Mouse (Mus musculus) cerebellum, postnatal 10 days (tissue): ENCODE results near the gene Lipa.
A peak's percentile ranks its signal among the peaks of the same experiment; 100 is the strongest.

Experiments
- DNase-seq, 2 experiments: peaks; one replicate each; pipeline ENCODE4 v3.0.0; 2021; ENCODE audit warnings: mixed read lengths in 2 of 2

Gene Lipa

DNA sequence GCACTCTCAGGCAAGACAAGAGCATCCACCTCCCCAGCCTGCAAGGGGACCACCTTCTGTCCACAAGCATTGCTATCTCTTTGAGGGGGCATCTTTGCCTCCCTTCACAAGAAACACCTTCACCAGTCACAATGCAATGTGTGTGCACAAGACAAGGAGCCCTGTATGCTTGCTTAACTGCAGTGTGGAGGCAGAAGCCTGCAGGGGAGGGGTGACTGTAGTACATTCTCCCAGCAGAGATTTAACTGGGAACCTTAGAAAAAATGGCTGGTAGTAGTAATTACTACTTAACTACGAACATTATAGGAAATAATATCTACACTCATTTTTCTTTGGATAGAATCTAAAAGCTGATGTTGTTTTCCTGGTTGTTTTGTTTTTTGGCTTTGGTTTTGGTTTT is 5.3 kb downstream of the Lipa start:
- no peak for DNase-seq

DNA sequence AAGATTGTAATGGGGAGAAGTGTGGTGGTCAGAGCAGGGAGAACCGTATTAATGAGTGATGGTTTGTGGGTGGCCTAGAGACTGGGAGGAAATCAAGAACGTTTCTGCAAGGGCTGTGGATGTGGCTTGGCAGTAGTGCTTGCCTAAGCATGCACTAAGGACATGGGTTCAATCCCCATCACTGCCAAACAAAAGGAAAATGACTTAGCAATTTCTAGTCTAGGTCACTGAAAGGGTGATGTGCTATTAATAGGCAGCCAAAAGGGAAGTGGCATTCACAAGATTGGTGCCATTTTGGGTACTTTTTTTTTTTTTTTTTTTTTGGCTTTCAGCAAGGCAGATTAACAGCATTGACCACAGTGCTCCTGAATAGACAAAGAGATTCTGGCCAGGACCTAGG is 5.9 kb downstream of the Lipa start:
- no peak for DNase-seq

DNA sequence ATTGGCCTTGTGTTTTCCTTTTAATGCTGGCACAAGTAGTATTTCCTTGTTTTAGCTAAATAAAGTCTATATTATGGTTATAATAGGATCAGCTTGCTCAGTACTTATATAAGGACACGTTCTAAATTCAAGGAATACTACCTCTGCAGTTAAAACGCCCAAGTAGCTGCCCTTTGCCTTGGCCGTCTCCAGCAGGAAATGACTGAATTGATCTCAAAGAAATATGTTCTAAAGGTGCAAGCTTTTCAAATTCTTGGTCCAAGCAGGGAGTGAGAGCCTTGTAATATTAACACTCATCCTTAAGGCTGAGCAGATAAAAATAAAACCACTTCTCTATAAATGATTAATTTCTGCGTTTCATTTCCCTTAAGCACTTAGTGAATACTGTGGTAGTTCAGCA is 7.2 kb downstream of the Lipa start:
- DNase-seq: no peak

DNA sequence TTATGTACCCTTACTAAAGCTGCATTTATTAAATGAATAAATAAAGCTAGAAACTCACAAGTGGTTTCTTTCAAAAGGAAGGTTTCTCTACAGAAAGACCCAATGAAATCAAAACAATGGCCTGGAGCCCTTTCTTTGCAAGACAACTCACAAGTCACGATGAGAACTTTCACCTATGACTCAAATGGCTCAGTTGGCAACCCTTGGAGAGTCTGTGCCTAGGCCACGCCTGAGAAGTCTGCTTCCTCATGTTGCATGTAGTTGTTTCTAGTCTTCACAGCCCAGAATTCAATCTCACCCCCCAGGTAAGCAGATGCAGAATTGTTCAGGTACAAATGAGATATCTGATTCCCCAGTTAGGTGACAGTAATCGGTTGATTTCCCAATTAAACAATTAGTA is 7.6 kb downstream of the Lipa start:
- DNase-seq: no peak

DNA sequence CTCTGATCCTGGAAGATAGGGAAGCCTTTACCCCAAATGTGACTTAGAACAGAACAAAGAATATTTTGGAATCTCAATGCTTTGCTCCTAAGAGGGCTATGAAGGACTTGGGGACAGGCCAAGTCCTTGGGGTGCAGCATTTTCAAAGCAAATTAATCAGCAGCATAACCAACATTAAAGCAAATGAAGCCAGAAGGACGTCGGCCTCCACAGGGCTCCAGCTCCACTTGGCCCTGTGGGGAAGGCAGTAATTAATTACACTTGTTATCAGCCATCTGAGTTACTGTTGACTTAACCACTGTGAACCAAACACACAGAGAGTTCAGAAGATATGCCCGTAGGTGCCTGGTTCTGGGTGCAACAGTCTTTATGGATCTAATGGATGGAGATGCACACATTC is 8.5 kb downstream of the Lipa start:
- DNase-seq: peak in 1 of 2 experiments; percentile 12

DNA sequence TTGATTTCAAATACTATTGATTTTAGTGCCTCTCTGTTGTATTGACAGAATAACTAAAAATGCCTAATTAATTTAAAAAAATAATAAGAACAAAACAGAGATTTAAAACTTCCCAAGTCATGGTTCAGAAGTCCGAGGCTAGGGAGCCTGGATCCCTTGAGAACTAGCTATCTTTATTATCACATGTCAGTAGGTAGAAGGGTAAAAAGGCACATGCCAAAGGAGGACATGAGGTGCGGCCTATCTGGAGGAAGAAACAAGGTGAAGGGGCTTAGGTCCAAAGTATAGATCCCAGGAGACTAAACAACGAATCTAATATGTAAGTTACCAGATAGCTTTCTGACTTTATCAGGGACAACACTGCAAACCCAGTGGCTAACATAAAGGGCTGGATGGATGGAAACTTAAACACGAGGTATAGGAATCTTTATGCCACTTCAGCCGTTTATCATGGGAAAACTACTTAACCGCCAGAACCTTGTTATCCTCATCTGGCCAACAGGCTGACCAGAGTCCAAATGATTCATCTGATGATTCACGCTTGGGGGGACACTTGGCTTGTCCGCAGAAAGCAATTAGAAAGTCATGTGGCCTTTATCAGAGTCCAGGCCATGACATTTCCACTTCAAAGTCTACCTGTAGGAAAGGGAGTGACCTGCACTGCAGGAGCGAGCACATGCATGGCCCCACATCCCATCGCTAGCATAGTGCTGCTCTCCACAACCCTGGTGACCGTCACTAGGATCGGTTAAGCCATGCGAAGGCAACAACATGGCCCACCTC is 9.3 kb downstream of the Lipa start:
- DNase-seq: peak; percentile 63 to 65

DNA sequence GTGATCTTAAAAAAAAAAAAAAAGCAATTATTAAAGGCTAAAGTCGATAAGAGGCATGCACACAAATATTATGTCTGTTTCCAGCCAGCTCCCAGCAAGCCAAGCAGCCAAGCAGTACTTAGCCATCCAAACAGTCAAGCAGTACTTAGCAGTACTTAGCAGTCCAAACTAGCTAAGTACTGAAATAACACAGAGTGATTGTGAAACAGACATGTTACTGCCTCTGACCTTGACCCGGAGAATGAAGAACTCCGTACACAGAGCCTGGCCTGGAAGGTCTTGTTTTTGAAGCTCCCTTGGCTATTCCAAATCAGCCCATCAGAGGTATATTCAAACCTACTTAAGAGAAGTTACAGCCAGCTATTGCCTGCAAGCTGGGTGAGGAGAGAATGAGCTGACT is 10.1 kb downstream of the Lipa start:
- no peak for DNase-seq

DNA sequence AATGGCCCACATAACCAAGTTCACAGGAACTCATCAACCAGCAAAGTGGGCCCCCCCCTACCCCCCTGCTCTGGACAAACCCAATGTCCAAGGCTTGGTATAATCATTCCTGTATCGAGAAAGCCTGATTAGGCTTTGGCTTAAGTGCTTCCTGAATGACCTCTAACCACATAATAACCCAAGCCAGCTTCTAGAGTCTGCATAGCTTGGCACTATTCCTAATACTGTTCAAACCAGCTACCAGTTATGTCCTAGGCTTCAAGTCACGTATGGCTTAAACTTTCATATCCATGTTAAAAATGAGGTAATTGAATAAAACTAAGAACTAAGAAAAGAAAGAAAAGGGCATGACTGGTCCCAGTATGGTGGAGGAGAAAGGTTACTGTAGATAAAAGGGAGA is 10.9 kb downstream of the Lipa start:
- no peak for DNase-seq

DNA sequence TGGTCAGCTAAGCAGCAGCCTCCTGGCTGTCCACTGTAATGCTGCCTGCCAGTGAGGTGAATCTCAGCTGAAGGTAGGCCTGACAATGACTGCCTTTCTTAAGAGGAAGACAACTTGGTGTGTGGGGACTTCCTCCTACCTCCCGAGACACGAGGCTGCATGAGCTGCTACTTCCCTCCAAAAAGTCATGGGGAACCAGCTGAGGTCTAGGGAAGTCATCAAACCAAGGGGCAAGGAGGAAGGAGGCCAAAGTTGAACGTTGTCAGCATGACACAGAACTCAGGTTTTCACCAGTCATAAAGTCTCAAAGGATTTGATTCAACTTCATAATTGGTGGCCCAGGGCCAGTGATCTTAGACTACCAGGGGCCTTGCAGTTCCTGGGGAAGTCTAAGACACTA is 11.6 kb downstream of the Lipa start:
- no peak for DNase-seq

DNA sequence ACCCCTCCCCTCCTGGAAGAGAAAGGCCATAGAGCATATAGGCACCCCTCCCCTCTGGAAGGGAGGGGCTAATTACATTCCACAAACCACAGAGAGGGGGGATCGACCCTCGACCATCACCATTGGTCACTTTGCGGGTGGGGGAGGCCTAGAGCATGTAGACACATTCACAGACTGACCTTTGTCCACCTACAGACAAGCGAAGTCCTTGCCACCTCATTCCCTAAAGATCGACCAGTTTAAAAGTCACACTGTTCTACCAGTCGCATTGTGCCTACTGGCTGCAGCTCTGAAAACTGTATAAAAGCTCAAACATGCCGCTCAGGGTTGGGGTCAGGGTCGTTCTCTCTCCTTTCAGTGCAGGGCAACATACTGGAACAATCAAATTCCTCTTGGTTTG is 15.7 kb downstream of the Lipa start:
- DNase-seq: no peak

DNA sequence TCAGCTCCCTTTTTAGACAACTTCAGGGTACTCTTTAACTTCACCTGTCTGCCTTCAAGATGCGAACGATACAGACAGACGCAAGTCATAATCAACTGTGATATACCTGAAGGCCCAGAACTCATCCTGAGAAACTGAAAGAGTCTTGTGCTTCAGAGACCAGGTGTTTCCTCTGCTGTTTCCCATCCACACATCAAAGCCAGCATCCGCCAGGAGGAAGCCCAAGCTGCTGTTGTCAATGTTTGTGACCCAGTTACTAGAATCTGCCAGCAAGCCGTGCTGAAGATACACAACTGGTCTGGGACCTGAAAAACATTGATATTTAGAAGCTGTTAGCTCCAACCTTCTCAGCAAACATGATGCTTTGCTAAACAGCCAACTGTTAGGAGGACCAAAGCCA is 16.6 kb downstream of the Lipa start:
- DNase-seq: no peak

DNA sequence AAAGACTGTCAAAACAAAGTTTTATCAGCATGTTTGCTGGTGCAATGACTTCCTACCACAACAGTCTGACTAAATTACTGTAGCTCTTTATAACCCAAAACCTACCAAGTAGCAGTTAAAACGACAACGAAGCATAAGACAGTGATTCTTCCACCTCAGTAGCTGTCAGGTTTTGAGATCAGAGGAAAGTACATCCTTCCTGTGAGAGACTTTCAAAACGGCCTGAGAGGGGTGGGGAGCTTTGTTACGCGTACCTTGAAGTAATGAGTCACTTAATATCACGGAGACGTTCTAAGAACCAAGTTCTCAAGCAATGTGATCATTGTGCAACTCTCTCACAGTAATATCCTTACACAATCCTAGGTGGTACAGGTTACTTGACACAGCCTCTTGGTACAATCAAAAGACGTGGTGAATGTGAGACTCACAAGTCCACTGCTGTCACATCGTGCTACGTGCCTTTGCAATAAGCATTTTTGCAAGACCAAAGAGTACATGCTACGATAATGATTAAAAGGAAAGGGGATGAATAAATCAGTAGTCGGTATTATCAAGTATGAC is 22.0 kb downstream of the Lipa start:
- DNase-seq: no peak

DNA sequence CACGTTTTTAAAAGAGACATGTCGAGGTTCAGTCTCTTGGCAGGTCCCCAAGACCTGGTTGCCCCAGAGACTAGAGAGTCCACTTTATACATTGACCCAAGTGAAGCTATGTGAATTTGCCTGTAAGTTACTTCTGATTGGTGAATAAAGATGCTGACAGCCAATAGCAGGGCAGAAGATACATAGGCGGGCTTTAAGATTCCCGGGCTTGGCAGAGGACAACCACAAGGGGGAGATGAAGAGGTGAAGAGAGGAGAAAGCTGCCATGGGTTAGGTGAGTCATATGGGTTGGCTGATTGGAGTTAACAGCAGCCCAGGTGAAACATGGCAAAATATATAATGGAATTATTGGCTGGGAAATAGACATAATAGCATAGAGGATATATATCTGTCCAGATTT is 26.5 kb downstream of the Lipa start:
- peak; percentile 73 to 81 for DNase-seq

DNA sequence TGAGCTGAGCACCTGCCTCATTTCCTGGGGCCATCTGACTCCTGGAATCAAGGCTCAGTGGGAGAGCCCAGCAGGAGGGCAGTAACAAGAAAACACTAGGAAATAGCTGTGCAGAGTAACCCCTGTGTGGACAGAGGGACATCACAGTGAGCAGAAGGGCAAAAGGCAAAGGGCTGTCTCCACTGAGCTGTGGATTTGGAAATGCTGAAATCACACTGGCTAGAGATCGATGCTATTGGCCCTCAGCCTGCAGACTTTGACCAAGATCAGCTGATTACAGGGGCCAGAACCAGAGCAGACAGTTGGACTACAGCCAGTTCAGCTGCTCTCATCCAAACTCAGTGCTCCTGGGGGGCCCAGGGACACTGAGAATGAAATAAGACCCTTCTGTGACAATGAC is 30.9 kb downstream of the Lipa start:
- DNase-seq: peak in 1 of 2 experiments; percentile 36

DNA sequence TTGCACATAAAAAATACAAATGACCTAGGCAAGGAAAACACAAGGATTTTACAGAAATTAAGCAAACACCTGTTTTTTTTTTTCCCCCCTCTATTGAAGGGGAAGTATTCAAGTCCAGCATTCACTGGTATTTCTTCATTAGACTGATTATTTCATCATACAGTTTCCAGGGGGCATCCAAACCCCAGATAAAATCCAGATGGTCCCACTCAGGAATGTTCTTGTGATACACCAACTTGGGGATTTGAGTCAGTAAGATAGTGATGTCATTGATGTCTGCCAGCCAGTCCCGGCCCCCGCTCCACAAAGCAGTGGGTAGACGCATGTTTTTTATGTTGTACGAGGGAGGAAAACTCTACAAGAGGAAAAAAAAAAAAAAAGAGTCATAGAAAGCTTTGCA is 33.4 kb downstream of the Lipa start:
- no peak for DNase-seq

DNA sequence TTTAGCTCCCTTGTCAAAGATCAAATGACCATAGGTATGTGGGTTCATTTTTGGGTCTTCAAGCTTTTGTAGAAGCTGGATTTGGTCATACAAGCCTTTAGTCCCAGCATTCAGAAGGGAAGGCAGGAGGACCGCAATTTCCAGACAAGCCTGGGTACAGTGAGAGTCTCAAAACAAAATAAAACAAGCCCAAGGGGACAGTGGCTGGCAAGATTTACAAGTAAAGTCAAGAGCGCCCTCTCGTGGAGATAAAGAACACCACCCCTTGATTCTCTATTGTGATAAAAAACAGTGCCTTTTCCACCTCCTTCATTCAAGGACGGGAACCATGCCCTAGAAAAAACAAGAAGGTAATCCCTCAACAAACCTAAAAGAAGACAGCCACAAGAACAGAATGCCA is 43.7 kb downstream of the Lipa start:
- DNase-seq: peak; percentile 68 to 78

DNA sequence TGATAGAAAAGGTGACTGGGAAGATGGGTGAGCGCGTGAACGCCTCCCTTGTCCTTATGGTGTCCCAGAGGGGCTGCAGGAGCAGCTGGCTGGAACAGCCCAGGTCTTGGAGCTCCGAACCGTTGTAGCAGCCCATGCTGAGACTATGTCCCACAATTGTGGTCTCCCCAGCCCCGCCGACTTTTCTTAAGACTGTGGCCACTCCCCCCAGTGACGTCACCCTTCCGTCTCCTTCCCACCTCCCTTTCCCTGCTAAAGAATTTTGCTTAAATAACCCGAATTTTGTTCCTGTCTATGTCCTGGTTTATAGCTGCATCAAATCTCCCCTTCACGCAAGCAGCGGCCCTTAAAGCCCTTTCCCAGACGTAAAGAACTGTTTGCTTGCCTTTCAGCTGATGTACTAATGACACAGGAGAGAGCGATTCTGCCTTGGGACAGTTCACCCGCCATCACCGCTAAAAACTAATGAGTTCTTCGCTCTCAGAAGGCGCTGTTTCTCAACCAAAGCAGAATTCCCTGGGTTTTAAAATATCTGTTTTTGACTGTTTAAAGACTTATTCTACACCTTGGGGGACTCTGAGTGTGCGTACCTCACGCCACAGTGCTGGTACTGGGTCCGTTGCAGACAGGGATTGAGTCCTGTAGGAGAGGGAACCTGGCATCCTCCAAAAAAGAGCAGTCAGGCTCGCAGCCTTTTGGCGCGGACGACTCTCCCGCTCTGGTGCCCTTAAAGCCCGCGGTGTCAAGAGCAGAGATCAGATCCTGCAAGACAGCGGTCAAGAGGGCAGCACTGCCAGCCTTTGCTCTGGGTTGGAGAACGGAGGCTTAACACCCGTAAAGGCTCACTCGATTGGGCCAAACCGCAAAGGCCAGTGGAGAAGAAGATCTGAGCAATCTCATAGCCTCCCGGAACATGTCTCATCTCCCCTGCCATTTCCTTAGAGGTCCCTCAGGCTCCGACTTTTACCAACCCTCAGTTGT is 52.0 kb downstream of the Lipa start, which contains the start of gene Ch25h:
Ch25h (minus strand) TSS at position 174 of the 981 bp plus-strand sequence.
- DNase-seq: peak; percentile 63 to 66

DNA sequence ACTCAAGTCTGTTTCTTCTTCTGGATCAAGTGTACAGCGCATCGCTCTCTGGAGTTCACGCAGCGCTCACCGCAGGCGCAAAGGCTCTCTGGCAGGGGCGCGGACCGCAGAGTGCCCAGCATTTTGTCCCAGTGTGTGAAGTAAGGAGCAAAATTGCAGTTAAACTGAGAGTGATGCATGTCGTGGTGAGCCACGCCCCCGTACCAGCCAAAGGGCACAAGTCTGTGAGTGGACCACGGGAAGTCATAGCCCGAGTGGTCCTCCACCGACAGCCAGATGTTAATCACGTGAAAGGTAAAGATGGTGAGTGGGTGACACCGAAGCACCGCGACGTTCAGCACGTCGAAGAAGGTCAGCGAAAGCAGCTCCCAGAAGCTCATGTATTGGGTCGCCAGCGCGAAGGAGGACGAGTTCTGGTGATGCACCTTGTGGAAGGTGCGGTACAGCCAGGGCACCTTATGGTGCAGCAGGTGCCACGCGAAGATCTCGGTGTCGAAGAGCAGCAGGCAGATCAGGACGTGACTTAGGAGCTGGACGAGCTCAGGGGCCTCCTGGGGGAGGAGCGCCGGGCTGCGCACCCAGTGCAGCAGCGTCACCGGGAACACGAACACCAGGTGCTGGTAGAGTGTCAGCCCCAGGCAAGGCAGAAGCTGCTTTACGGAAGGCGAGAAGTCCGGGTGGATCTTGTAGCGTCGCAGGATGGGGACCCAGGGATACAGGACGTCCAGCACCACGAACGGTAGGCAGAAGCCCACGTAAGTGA is 52.9 kb downstream of the Lipa start:
- peak; percentile 21 to 31 for DNase-seq

DNA sequence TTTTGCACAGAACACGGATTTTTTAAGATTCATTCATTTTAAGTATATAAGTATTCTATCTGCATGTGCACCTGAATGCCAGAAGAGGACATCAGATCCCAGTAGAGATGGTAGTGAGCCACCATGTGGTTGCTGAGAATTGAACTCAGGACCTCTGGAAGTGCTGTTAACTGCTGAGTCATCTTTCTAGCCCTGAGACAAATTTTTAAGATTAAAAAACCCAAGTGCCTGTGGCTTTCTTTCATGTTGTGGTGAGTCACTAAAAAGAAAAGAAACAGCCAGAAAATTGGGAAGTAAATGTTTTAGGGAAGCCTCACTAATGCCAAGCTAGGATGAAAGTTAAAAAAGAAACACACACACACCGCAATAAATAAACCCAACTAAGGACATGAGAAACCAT is 55.6 kb downstream of the Lipa start:
- no peak for DNase-seq

DNA sequence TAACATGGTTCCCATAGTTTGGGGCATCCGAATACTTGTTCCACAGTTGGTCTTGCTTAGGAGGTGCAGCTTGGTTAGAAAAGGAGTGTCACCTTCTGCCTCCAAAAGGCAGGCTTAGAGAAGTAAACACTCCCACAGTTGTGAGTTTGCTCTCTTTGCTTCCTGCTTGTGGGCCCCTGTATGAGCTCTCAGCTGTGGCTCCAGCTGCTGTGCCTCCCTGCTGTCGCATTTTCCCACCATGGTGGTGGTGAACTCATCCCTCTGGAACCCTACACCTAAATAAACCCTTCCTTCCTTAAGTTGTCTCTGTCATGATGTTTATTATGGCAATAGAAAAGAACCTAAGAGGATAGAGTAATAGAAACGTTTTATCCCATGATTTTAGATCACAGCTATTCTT is 58.5 kb downstream of the Lipa start:
- no peak for DNase-seq

DNA sequence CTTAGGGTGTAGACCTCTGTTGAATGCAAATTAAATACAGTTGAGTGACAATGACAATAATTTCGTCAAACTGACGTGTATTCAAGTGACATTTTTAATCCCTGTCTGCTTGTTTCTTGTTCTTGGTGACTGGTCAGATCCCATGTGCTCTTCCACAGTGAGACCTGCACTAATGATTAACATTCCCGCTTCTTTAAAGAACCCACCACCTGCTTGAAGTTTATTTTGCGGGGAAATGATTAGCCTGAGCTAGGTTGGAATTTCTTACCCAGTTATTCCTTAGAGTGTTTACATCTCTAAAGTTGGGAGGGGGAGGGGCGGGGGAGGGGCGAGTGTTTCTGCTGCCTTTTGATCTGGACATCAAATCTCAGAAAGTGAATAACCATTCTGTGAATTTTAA is 59.1 kb downstream of the Lipa start:
- no peak for DNase-seq

DNA sequence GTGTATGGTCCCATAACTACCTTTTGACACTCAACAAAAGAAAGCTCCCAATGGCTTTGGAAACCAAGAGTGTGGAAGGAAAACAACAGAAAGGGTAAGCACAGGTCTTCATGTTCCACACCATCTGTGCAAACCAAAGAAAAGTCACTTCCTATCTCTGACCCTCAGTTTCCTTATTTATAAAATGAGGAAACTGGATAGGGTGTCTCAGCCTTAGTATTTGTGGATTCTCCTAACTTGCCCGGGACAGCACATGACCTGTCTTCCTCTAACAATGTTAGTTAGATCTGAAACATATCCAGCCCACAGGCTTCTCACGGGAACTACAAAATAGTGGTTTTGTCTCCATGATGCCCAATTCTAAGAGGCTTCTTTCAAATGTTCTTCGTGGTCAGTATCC is 62.8 kb downstream of the Lipa start:
- DNase-seq: no peak
